10 mouse cellular contexts compared by ENCODE assay signal in genomic region chr7:67421088-67421475, GRCm38 (mm10). TPM values are rescaled to one million over a fixed set of nuclear protein-coding genes. Genes with fewer than 3 reads are reported as not detected.
DNase-seq lines count a peak whose midpoint lies in the region; ATAC-seq lines count a peak whose summit lies in the region.
"Had no signal": no experiment of that assay in that cellular context is flagged by ENCODE, and none has a peak within 500 bp of the region (broad histone marks: within the 10 kb centered on the region; RNA-seq: fewer than 3 reads in every experiment).

No protein-coding gene starts in this region.

- H3K9ac ChIP-seq in heart, embryonic 11.5 days (ENCODE audit: low read depth, low read length): no peak overlapping the region; the same call in 1 of the 2 replicates
- no peak overlapping the region for H3K9ac ChIP-seq in neural tube, embryonic 13.5 days

- no peak for DNase-seq in heart, adult 18-20 months
- no peak for DNase-seq in neural tube, embryonic 10.5 days (ENCODE audit: extremely low spot score, low spot score)
- DNase-seq in right cerebral cortex, postnatal 36 days (ENCODE audit: low spot score in 2 of 2): no peak
- DNase-seq in embryo, embryonic 10 days (ENCODE audit: low spot score): no peak
- DNase-seq: cerebellum, adult 2 months had no signal

- H3K4me2 ChIP-seq in heart, embryonic 11.5 days: no peak overlapping the region; the same call in 1 of the 2 replicates
- no peak overlapping the region for H3K4me2 ChIP-seq in neural tube, embryonic 13.5 days

- no peak overlapping the region for H3K4me3 ChIP-seq in heart, embryonic 11.5 days (ENCODE audit: low read depth, low read length)
- H3K4me3 ChIP-seq in neural tube, embryonic 13.5 days: no peak overlapping the region
- no peak overlapping the region for H3K4me3 ChIP-seq in macrophage (ENCODE audit: inconsistent target)
- H3K4me3 ChIP-seq: erythroblast, embryonic 14.5 days had no signal

- H3K4me1 ChIP-seq in heart, embryonic 11.5 days (ENCODE audit: control insufficient read depth, insufficient read depth, low read length): peaks cover 19% of the 10 kb centered on the region
- H3K4me1 ChIP-seq in neural tube, embryonic 13.5 days (replicated peaks): peaks cover 15% of the 10 kb centered on the region

- H3K36me3 ChIP-seq in heart, embryonic 11.5 days (ENCODE audit: control insufficient read depth, insufficient read depth, low read length): no peaks in the 10 kb centered on the region
- H3K36me3 ChIP-seq in neural tube, embryonic 13.5 days: no peaks in the 10 kb centered on the region
- no peaks in the 10 kb centered on the region for H3K36me3 ChIP-seq in macrophage (ENCODE audit: inconsistent target)

- peak; percentile 40; the same call in 1 of the 2 replicates for ATAC-seq in heart, embryonic 11.5 days (replicated peaks; ENCODE audit: insufficient number of reproducible peaks, low FRiP score, low TSS enrichment)
- ATAC-seq in neural tube, embryonic 13.5 days (ENCODE audit: low read depth): no peak
- ATAC-seq in granulocyte monocyte progenitor cell, adult 5-6 weeks (replicated peaks; ENCODE audit: poor library complexity, severe bottlenecking): no peak

- no peaks in the 10 kb centered on the region for H3K9me3 ChIP-seq in heart, embryonic 11.5 days (replicated peaks; ENCODE audit: control insufficient read depth, low read length)
- no peaks in the 10 kb centered on the region for H3K9me3 ChIP-seq in neural tube, embryonic 13.5 days

- peak overlapping the region; percentile 83 for H3K27ac ChIP-seq in heart, embryonic 11.5 days (ENCODE audit: low read depth, low read length)
- peak overlapping the region; percentile 14; the same call in 1 of the 2 replicates for H3K27ac ChIP-seq in neural tube, embryonic 13.5 days (replicated peaks)
- H3K27ac ChIP-seq in macrophage: peak overlapping the region; percentile 47; the same call in 1 of the 2 replicates

- no peaks in the 10 kb centered on the region for H3K27me3 ChIP-seq in heart, embryonic 11.5 days (ENCODE audit: control insufficient read depth, insufficient read depth, low read length)
- H3K27me3 ChIP-seq in neural tube, embryonic 13.5 days: no peaks in the 10 kb centered on the region

- no peaks in the 10 kb centered on the region for H3K79me2 ChIP-seq in macrophage (ENCODE audit: inconsistent target)

- 50% methylated on average over 3 of the region's 3 CpGs for WGBS in heart, embryonic 11.5 days (ENCODE audit: insufficient replicate concordance)
- 72% methylated on average over 3 of the region's 3 CpGs for WGBS in neural tube, embryonic 13.5 days
- WGBS in macrophage (ENCODE audit: missing documents): 56% methylated on average over 3 of the region's 3 CpGs

RNA-seq across cellular contexts. Expression of gene Mef2a, which starts 48.4 kb away (rescaled TPM):
- 66.4 and 72.5 TPM in 2 replicates for polyA plus RNA-seq in heart, embryonic 11.5 days (2014; fragmentation: Nextera tagmentation; extraction: Ambion mirVana)
- 100 to 1,000 TPM; 131 to 135 TPM for total RNA-seq in heart, adult 18-20 months (2021)
- 33.5 and 36.1 TPM in 2 replicates for polyA plus RNA-seq in neural tube, embryonic 13.5 days (2015; fragmentation: Nextera tagmentation; extraction: Ambion mirVana)
- total RNA-seq in macrophage (2018; cell fraction: chromatin; rRNA removed): 100 to 1,000 TPM; 177 to 523 (median 286) TPM
- total RNA-seq in macrophage (2018; cell fraction: cytosol; rRNA removed): 10 to 100 TPM; 53.1 to 91.8 (median 72.3) TPM
- 100 to 1,000 TPM; 139 to 433 (median 258) TPM for total RNA-seq in macrophage (2018; cell fraction: nucleus; rRNA removed)
- 55.2 to 107 TPM (median 57.0 TPM) in 3 replicates for polyA plus RNA-seq in macrophage (2018)
- total RNA-seq in granulocyte monocyte progenitor cell, adult 5-6 weeks (2014; fragmentation: Nextera tagmentation): 28.6 and 31.9 TPM in 2 replicates
- 20.5 and 21.2 TPM in 2 replicates for total RNA-seq in granulocyte monocyte progenitor cell, adult 5-6 weeks (2017)

Comparison
In these comparisons a context has a peak if more than half of its experiments do, and no peak if none do; other contexts are left out.
1. H3K27ac ChIP-seq: peak in every context shown above with its lines; median percentile 83 in heart, embryonic 11.5 days; 47 in macrophage; 14 in neural tube, embryonic 13.5 days.